Mouse (Mus musculus): ENCODE data around the gene Cfap46.

DNA sequence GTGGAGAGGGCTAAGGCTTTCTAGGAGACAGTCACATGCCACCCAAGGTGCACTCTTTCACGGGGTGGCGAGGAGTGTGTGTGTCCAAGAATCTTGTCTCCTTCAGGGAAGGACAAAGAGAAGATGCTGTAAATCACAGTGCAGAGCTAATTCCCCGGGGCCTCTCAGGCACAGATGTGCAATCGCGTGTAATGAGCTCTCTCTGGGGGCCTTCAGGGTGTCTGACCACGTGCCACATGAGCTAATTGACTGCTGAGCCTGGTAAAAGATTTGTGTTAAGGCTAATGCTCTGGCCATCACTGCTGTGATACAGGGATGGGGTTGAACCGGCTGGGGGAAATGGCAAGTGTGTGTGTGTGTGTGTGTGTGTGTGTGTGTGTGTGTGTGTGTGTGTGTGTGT, 95.7 kb downstream of the Cfap46 start:
- TF ChIP-seq CTCF (IDR thresholded peaks at IDR 0.05; ENCODE audit: low read depth, low read length) (no peak), POLR2A (IDR thresholded peaks at IDR 0.05; ENCODE audit: extremely low read depth, insufficient read depth, low read length) (no peak)

All from liver, adult 2 months (tissue).